Mouse (Mus musculus) heart, embryonic 10.5 days (tissue): ENCODE measurements around the gene Vamp2. TPM values are rescaled to one million over a fixed set of nuclear protein-coding genes. Genes with fewer than 3 reads are reported as not detected.

Source experiments
- DNase-seq: peaks from one replicate; pipeline ENCODE4 v3.0.0-alpha.2; 2017; ENCODE audit warnings: low spot score
- H3K27ac ChIP-seq: fragments of 300-500 bp; sonication (generic); 2 replicates; pipeline ENCODE4 v1.5.1; 2016; ENCODE audit warnings: mild to moderate bottlenecking
- H3K27me3 ChIP-seq: fragments of 300-500 bp; sonication (generic); 2 replicates; pipeline ENCODE4 v1.6.1; 2016; ENCODE audit warnings: mild to moderate bottlenecking; ENCODE audit not compliant: poor library complexity, insufficient read depth, severe bottlenecking
- H3K36me3 ChIP-seq: fragments of 300-500 bp; sonication (generic); 2 replicates; pipeline ENCODE4 v1.6.1; 2016; ENCODE audit warnings: mild to moderate bottlenecking, moderate library complexity
- H3K4me1 ChIP-seq: fragments of 300-500 bp; sonication (generic); 2 replicates; pipeline ENCODE4 v1.6.1; 2016; ENCODE audit warnings: mild to moderate bottlenecking
- H3K4me3 ChIP-seq: fragments of 300-500 bp; sonication (generic); 2 replicates; pipeline ENCODE4 v1.5.1; 2016; ENCODE audit warnings: mild to moderate bottlenecking, moderate library complexity
- H3K9me3 ChIP-seq: fragments of 300-500 bp; sonication (generic); 2 replicates; pipeline ENCODE4 v1.6.1; 2016; ENCODE audit warnings: mild to moderate bottlenecking, moderate library complexity
- WGBS: fragments of 180-500 bp; shearing (Covaris S2); methylation state at CpG from one replicate; pipeline ENCODE4 v1.1.7; 2016; 5-methylcytosine and 5-hydroxymethylcytosine counted together
- polyA plus RNA-seq: library from polyadenylated mRNA; unstranded; fragments of >200 nt; fragmentation: Nextera tagmentation; extraction: Ambion mirVana; gene quantifications from 2 replicates; pipeline ENCODE4 v1.2.1, GENCODE M21; 2016

The Vamp2 gene
- polyA plus RNA-seq, 1 experiment from 2014 or later = 85.8 TPM

DNA sequence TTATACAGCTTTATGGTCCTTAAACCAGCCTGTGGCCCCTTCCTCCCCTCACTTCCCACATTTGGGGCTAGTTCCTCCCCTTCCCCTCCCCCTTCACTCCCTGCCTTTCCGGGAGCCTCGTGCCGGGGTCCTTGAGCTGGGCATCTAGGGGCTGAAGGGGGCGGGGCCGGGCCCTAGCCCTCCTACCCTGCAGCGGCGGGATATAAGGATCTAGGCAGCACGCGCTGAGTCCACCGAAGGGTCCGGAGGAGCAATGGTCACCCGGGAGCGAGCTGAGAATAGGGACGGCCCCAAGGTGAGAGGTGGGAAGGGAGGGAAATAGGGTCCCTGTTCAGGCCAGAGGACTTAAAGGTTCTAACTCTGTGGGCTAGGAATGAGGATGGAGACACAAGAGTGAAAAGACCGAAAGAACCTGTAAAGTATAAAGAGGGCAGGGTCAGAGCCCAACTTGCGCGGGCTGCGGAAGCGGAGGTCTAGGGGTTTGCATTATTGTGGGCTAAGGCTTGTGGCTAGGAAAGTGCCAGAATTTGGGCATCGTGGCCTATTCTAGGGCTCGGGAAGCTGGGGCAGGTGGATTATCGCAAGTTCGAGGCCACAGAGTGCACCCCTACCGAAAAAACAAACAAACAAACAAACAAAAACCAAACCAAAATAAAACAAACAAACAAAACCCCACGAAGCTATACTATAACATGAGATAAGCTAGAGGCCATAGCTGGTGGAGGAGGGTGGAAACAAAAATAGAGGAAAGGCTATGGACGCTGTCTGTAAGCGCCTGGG is 32.1 kb downstream of the Vamp2 start, which contains the start of gene Hes7:
Gene Hes7, plus strand, starts transcription at position 184 of the 780 bp plus-strand sequence.
- Histone ChIP-seq H3K4me1 (peaks cover 52% of the 10 kb centered on the region), H3K4me3 (peak within 1 kb of the TSS; percentile 86), H3K27ac (peak within 1 kb of the TSS; percentile 88), H3K36me3 (no peaks in the 10 kb centered on the region), H3K27me3 (peaks cover 16% of the 10 kb centered on the region), H3K9me3 (no peaks in the 10 kb centered on the region)
- no peak for DNase-seq
- under 1% methylated on average over 27 of the region's 27 CpGs for WGBS

DNA sequence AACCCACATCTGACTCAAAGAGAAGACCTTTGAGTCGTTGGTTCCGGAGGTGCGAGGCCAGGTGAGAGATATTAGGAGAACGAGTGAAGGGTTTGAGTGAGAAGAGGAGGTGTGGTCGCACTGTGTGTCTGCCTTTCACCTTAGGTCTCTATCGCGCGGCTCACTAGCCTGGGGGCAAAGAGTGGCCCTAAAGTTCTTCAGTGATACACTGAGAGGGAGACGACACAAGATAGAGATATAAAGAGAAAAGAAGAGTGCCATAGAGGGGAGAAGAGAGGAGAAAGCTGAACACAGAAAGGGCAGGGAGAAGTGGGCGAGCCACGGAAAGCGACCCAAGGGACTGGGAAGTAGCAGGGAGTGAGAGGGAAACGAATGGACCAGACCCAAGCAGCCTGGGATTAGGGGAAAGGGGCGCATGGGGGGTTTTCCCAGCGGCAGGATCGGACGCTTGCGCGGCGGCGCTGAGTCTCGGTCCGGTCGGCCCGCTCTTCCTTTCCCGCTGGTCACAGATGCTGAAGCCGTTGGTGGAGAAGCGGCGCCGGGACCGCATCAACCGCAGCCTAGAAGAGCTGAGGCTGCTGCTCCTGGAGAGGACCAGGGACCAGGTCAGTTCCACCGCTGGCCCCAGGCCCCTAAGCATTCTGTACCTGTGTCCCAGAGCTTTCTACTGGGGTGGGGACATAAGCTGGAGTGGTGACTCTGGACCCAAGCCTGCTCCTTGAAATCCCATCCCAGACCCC is 32.9 kb downstream of the Vamp2 start:
- DNase-seq = peak; percentile 83
- Histone ChIP-seq H3K27ac (peak overlapping the region; percentile 88), H3K9me3 (no peaks in the 10 kb centered on the region), H3K4me3 (peak overlapping the region; percentile 86), H3K4me1 (peaks cover 60% of the 10 kb centered on the region), H3K36me3 (no peaks in the 10 kb centered on the region), H3K27me3 (peaks cover 8% of the 10 kb centered on the region)
- WGBS = under 1% methylated on average over 33 of the region's 33 CpGs

DNA sequence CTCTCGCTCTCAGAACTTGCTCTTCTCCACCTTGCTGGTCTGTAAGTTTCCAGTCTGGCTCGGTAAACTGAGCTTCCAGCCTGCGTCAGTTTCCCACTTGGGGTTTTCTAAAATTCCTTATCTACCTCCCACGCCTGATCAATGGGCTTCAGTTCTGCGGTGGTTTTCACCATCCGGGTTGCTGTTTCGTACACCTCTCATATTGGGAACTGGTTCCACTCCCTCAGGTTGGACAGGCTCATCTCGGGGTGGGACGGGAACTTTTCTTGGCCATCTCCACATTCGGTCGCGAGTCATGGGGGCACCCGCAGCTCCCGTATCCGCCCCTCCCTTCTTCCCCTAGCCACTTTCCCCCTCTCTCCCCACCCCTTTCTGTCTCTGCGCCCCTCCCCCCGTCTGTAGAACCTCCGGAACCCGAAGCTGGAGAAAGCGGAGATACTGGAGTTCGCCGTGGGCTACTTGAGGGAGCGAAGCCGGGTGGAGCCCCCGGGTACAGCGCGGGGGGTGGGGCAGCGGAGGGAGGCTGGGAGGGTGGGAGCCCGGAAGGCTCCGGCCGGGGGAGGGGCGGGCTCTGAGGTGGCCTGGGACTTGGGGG is 33.5 kb downstream of the Vamp2 start:
- Histone ChIP-seq H3K4me3 (peak overlapping the region; percentile 86), H3K27me3 (peaks cover 1% of the 10 kb centered on the region; the same call in 1 of the 2 replicates), H3K4me1 (peaks cover 64% of the 10 kb centered on the region), H3K27ac (peak overlapping the region; percentile 88), H3K9me3 (no peaks in the 10 kb centered on the region), H3K36me3 (no peaks in the 10 kb centered on the region)
- peak; percentile 82 for DNase-seq
- WGBS = under 1% methylated on average over 32 of the region's 32 CpGs

DNA sequence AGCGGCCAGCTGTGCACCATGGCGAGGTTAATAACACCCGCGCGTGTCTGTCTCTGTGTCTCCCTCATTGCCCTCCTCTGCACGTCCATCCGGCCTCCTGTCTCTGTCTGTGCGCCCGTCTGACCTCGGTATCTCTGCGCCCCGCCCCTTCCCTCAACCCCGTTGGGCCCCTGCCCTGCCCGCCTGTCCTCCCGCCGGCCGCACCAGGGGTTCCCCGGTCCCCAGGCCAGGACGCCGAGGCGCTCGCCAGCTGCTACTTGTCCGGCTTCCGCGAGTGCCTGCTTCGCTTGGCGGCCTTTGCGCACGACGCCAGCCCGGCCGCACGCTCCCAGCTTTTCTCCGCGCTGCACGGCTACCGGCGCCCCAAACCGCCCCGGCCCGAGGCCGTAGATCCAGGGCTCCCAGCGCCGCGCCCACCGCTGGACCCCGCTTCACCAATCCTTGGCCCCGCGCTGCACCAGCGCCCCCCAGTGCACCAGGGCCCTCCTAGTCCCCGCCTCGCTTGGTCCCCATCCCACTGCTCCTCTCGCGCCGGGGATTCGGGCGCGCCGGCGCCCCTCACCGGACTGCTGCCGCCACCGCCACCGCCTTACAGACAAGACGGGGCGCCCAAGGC is 34.2 kb downstream of the Vamp2 start, which contains the start of gene 9130213A22Rik:
Gene 9130213A22Rik, minus strand, starts transcription at position 254 of the 616 bp plus-strand sequence.
- H3K4me3 ChIP-seq = peak within 1 kb of the TSS; percentile 86
- H3K27ac ChIP-seq = peak within 1 kb of the TSS; percentile 88
- no peaks in the 10 kb centered on the region for H3K36me3 ChIP-seq
- peaks cover 5% of the 10 kb centered on the region; the same call in 1 of the 2 replicates for H3K27me3 ChIP-seq
- no peaks in the 10 kb centered on the region for H3K9me3 ChIP-seq
- WGBS = 1% methylated on average over 63 of the region's 66 CpGs
- H3K4me1 ChIP-seq = peaks cover 60% of the 10 kb centered on the region
- peak; percentile 96 for DNase-seq

DNA sequence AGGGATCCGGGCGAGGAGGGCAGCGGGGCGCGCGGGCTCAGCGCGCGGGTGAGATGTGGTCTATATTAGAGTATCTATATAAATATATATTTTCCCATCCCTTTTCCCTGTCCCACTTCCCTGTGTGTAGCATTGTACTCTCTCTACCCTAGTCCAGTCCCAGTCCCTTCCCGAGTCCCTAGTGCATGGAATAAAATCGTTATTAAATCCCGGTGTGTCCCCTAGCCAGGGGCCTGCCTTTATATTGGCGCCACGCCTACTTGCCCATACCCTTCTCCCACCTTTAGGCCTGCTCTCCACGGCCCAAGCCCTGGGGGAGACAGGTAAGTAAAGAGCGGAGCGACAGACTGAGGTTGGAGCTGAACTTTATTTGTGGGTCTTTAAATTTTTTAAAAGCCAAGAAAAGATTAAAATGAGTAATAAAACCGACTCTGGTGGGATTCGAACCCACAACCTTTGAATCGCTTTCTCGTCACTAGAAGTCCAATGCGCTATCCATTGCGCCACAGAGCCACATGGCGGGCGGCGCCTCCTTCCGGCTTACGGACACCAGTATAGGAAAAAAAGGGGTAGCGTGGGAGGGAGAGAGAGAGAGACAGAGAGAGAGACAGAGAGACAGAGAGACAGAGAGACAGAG is 34.9 kb downstream of the Vamp2 start:
- Histone ChIP-seq H3K9me3 (no peaks in the 10 kb centered on the region), H3K4me3 (peak overlapping the region; percentile 86), H3K27ac (peak overlapping the region; percentile 88), H3K36me3 (no peaks in the 10 kb centered on the region), H3K4me1 (peaks cover 59% of the 10 kb centered on the region), H3K27me3 (peaks cover 11% of the 10 kb centered on the region; the same call in 1 of the 2 replicates)
- DNase-seq = peak; percentile 95
- WGBS = under 1% methylated on average over 29 of the region's 29 CpGs

DNA sequence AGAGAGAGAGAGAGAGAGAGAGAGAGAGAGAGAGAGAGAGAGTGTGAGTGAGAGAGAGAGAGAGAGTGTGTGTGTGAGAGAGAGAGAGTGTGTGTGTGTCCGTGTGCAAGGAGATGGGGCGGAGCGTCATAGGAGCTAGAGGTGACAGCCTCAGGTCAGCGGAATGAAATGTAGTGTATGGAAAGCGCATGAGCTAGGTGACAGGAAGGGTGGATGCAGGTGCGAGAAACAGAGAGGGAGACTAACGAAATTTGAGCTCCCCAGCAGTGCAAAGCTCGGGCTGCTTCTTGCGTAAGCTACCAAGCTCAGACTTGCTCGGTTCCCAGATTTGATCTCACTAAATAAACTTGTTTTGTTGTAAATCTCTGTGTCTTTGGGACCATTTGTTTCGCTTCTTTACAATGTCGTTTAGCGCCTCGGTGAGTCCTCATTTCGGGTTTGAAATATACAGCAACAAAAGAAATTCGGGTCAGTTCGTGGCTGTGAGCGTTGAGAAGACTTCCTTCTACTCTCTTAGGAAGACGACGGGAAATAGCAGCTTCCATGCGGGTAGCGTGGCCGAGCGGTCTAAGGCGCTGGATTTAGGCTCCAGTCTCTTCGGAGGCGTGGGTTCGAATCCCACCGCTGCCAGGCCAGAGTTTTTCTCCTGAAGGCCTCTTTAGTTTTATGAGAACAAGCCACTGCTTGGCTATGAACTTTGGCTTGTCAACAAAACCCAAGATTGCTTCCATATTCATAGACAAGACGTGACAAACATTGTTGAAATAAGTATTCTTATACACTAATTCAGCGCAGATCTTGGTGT is 35.6 kb downstream of the Vamp2 start:
- WGBS = under 1% methylated on average over 31 of the region's 31 CpGs
- no peaks in the 10 kb centered on the region for H3K9me3 ChIP-seq
- peak overlapping the region; percentile 65; the same call in 1 of the 2 replicates for H3K27ac ChIP-seq
- no peaks in the 10 kb centered on the region for H3K36me3 ChIP-seq
- peaks cover 11% of the 10 kb centered on the region; the same call in 1 of the 2 replicates for H3K27me3 ChIP-seq
- H3K4me1 ChIP-seq = peaks cover 58% of the 10 kb centered on the region
- peak overlapping the region; percentile 86 for H3K4me3 ChIP-seq
- peak; percentile 96 for DNase-seq

DNA sequence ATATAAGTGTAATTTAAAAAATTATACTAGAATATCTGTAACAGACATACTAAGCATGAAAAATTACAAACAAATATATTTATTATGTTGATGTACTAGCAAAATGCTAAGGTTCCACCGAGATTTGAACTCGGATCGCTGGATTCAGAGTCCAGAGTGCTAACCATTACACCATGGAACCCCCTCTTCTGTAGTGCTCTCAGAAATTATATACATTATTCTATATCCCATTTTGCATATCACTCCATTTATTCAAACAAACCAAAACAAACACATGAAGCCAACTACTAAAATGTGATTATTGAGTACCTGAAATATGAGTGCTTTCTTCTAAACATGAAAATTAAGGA is 36.2 kb downstream of the Vamp2 start:
- whole genome bisulfite sequencing = 0% methylated on average over 3 of the region's 3 CpGs
- no peak overlapping the region for H3K27ac ChIP-seq
- peaks cover 11% of the 10 kb centered on the region; the same call in 1 of the 2 replicates for H3K27me3 ChIP-seq
- no peaks in the 10 kb centered on the region for H3K9me3 ChIP-seq
- peak overlapping the region; percentile 86 for H3K4me3 ChIP-seq
- no peak for DNase-seq
- H3K4me1 ChIP-seq = peaks cover 52% of the 10 kb centered on the region
- H3K36me3 ChIP-seq = no peaks in the 10 kb centered on the region

DNA sequence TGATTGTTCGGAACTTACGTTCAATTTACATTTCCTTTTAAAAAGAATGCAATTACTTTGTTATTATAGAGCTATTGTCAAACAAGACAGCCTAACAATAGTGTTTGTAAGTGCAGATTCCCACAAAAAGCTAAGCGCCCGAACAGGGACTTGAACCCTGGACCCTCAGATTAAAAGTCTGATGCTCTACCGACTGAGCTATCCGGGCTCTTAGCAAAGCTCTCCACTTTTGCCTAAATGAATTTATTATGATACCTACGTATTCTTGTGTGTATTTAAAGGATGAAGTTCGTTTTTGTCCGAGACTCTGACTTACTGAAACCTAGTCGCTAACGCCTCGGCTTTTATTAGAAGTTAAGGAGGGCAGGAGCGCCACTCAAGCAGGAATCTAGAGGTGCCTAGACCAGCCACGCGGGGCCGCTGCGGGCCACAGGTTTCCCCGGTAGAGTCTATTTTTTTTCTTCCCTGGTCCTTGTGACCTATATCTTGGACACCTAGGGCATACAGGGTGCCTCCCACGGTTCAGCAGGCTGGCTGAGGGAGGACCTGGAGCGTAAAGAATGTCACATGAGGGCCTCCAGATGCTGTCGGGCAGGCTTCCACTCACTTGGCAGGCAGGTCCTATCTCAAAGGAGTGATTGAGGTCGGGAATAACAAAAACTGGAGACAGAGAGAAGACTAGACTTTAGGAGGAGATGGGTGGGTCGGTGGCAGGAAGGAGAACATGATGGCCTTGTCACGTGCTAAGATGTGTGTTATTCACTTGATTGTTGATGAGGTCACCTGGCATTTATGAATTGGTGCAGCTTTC is 37.0 kb downstream of the Vamp2 start:
- WGBS = under 1% methylated on average over 24 of the region's 24 CpGs
- peaks cover 44% of the 10 kb centered on the region for H3K4me1 ChIP-seq

DNA sequence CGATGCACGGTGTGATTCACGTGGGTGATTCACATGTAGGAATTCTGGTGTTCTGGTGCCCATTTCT is 37.4 kb downstream of the Vamp2 start, which contains the start of gene Aloxe3:
Gene Aloxe3, plus strand, starts transcription at position 45 of the 67 bp plus-strand sequence.
- no peak for DNase-seq
- H3K4me3 ChIP-seq = peak within 1 kb of the TSS; percentile 67
- H3K9me3 ChIP-seq = no peaks in the 10 kb centered on the region
- H3K4me1 ChIP-seq = peaks cover 40% of the 10 kb centered on the region
- peaks cover 11% of the 10 kb centered on the region; the same call in 1 of the 2 replicates for H3K27me3 ChIP-seq
- 1% methylated on average over 3 of the region's 3 CpGs for WGBS
- H3K36me3 ChIP-seq = no peaks in the 10 kb centered on the region
- peak within 1 kb of the TSS; percentile 80; the same call in 1 of the 2 replicates for H3K27ac ChIP-seq

More for the DNA sequence above, 37.0 kb downstream of the Vamp2 start:
- DNase-seq = peak; percentile 94
- Histone ChIP-seq H3K9me3 (no peaks in the 10 kb centered on the region), H3K27me3 (peaks cover 11% of the 10 kb centered on the region; the same call in 1 of the 2 replicates), H3K4me3 (peak overlapping the region; percentile 67), H3K36me3 (no peaks in the 10 kb centered on the region), H3K27ac (peak overlapping the region; percentile 80; the same call in 1 of the 2 replicates)

DNA sequence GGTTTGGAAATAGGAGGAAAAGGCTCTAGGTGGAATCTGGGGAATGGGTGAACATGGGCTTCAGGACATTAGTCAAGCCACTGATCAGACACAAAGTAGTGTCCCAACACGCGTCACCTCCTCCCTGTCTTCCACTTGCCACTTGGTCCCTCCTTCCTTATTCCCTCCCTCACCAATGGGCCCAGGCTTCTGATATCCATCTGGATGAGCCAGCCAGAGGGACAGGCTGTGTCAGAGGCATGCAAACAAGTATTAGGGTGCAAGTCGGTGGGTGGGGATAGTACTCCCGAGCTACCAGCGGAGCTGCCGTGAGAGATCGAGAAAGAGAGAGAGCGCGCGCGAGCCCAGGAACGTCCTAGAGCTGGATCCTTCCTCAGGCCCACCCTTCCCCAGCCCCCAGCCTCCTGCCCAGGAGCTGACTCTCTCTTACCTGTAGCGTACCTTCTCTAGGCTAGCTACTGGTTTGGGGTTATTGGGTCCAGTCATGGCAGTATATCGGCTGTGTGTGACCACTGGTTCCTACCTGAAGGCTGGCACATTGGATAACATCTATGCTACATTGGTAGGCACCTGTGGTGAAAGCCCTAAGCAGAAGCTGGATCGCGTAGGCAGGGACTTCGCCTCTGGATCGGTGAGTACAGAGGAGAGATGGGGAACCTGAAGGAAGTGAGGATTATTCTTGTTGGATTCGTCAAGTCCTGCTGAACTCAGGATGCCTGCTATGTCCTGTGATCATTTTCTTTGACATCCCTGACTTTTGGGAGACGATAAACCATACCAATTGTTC is 37.8 kb downstream of the Vamp2 start:
- Histone ChIP-seq H3K4me1 (peaks cover 35% of the 10 kb centered on the region), H3K27ac (peak overlapping the region; percentile 80; the same call in 1 of the 2 replicates), H3K27me3 (peaks cover 11% of the 10 kb centered on the region; the same call in 1 of the 2 replicates), H3K36me3 (no peaks in the 10 kb centered on the region), H3K9me3 (no peaks in the 10 kb centered on the region), H3K4me3 (peak overlapping the region; percentile 67)
- no peak for DNase-seq
- WGBS = 16% methylated on average over 20 of the region's 20 CpGs
